Mouse (Mus musculus): ENCODE results near the gene Ilf3. TPM values are rescaled to one million over a fixed set of nuclear protein-coding genes. Genes with fewer than 3 reads are reported as not detected.

Gene Ilf3
- total RNA-seq, 1 experiment from 2014 or later, result 69.5 TPM

GRCm38 (mm10) chr9:21403745-21404144, 36.1 kb downstream of the Ilf3 start:
- DNase-seq, result no peak

- no peak for DNase-seq
These were observed 37.9 kb downstream of the Ilf3 start for GRCm38 (mm10) chr9:21405525-21405924.

GRCm38 (mm10) chr9:21407951-21408350, 40.3 kb downstream of the Ilf3 start:
- DNase-seq, result peak; percentile 45

- DNase-seq, result no peak
These were observed 41.0 kb downstream of the Ilf3 start for GRCm38 (mm10) chr9:21408624-21409023.

DNA sequence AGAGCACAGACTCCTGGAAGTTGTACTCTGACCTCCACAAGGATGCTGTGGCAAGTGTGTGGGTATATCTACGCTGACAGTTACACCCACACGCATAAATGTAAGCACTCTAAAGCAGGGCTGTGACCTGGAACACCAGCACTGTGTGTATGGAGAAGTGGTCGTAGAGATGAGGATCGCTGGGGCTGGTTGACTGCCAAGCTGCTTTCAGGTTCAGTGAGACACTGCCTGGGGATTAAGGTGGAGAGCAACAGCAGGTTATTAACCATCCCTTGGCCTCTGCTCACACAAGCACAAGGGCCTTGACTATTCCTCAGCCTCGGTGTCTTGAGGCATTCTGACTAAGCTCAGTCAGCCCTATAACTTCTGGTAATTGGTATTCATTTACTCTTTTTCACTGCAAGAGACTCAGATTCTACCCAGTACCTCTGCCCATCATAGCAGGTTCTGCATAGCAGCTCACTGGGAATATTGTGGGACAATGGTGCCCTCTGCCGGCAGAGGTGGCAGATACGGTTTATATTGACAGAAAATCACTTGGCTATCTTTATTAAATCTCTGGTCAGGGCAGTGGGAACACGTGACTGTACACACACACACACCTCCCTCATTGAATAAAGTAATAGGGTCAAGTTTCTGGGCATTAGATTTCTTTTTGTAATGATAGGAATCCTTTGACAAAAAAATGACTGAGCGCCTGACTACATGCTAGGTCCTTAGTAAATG, 42.1 kb downstream of the Ilf3 start:
- peak; percentile 86 for DNase-seq

DNA sequence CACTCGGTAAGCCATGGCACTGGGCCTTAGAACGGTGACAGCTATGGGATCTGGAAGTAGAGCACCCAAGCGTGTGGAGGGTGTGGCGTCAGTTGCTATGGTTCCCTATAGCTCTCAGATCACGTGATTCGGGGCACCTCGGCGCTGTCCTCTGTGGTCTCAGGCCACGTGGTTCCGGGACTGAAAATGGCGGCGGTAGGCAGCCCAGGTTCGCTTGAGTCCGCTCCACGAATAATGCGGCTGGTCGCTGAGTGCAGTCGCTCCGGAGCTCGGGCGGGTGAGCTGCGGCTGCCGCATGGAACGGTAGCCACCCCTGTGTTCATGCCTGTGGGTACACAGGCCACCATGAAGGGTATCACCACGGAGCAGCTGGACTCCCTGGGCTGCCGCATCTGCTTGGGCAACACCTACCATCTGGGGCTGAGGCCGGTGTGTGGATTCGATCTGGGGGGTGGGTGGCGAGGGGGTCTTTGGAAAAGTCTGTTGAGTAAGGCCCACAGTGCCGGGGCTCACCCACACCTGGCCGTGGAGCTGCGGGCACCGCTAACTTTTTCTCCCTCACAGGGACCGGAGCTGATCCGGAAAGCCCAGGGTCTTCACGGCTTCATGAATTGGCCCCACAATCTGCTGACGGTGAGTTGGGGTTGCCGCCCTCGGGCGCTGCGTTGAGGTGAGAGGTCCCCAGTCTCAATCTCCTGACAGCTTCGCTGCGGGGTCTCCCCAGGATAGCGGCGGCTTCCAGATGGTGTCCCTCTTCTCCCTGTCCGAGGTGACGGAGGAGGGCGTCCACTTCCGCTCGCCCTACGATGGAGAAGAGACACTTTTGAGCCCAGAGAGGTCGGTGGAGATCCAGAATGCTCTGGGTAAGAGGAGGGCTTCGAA, 44.2 kb downstream of the Ilf3 start, which contains the start of gene Qtrt1:
Gene Qtrt1 (plus strand): TSS at position 169 of the 882 bp plus-strand sequence.
- DNase-seq, result peak; percentile 78

- DNase-seq, result no peak
These were observed 50.2 kb downstream of the Ilf3 start for GRCm38 (mm10) chr9:21417866-21418265.

GRCm38 (mm10) chr9:21419646-21420045, 52.0 kb downstream of the Ilf3 start:
- DNase-seq, result no peak

DNA sequence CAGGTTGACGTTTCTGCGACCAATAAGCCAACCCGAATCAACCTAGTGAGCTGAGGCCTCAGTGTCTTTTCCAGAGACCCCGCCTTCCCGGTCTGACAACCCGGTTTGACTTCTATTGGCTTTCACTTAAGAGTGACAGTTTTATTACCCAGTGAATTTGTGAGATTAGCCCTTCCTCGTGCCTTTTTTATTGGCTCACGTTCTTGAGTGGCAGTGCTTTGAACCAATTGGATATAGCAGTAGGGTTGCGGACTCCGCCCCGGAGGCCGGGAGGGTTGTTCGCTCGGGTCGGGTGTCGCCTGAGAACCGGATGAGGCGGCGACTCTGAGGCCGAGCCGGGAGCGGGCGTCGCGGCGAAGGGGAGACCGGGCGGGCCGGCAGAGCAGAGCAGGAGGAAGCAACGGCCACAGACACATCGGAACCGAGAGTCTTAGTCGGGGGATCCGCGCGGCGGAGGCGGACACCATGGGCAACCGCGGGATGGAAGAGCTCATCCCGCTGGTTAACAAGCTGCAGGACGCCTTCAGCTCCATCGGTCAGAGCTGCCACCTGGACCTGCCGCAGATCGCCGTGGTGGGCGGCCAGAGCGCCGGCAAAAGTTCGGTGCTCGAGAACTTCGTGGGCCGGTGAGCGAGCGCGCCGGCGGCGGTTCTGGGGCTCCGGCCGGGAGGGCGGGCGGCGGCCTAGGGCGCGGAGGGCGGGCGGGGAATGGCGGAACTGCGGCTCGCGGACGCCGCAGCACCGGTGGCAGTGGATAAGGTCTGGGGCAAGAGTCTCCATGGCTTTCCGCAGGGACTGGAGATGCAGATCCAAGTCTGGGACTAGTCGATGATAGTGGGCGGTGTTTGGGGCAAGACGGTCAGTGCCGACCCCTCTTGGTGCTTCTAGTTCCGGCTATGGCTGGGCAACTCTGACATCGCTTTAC, 57.2 kb downstream of the Ilf3 start, which contains the start of gene Dnm2:
Gene Dnm2 (plus strand): TSS at position 278 of the 925 bp plus-strand sequence.
- peak; percentile 93 for DNase-seq

GRCm38 (mm10) chr9:21425556-21425945, 57.9 kb downstream of the Ilf3 start:
- no peak for DNase-seq

- no peak for DNase-seq
These were observed 58.3 kb downstream of the Ilf3 start for GRCm38 (mm10) chr9:21426013-21426412.

- DNase-seq, result no peak
These were observed 58.9 kb downstream of the Ilf3 start for GRCm38 (mm10) chr9:21426525-21426924.

DNA sequence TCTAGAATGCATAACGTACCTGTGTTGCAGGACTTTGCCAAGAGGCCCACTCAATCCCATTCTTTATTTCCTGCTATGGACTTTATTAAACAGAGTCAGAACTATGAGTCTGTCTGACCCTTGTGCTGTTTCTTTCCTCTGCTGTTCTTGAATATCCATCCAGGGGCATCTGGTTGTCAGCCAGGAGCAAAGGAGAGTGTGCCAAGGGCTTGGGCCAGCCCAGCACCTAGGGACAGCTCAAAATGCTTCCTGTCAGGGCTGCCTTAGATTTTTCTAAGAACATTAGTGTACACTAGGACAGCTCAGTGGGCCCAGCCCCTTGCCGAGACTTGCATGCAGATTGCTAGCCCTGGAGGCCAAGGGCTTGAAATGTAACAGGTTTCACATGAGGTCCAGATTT, 60.1 kb downstream of the Ilf3 start:
- peak; percentile 58 for DNase-seq

DNA sequence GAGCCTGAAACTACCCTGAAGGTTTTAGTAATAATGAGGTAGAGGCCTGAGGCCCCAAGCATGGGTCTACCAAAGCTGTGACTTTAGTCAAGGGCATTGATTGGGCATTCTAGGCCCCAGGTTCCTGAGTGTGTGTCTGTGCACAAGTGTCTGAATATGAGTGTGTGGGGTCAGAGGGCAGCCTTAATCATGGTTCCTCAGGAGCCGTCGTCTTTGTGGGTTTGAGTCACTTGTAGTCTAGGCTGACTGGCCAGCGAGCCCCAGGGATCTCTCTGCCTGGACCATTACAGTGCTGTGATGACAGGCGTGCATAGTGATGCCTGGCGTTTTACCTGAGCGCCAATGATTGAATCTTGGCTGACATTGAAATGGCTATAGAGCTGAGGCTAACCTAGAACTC, 60.5 kb downstream of the Ilf3 start:
- DNase-seq, result no peak

GRCm38 (mm10) chr9:21430724-21431123, 63.1 kb downstream of the Ilf3 start:
- no peak for DNase-seq

GRCm38 (mm10) chr9:21432066-21432465, 64.4 kb downstream of the Ilf3 start:
- DNase-seq, result no peak

- DNase-seq, result no peak
These were observed 66.1 kb downstream of the Ilf3 start for GRCm38 (mm10) chr9:21433766-21434165.

DNA sequence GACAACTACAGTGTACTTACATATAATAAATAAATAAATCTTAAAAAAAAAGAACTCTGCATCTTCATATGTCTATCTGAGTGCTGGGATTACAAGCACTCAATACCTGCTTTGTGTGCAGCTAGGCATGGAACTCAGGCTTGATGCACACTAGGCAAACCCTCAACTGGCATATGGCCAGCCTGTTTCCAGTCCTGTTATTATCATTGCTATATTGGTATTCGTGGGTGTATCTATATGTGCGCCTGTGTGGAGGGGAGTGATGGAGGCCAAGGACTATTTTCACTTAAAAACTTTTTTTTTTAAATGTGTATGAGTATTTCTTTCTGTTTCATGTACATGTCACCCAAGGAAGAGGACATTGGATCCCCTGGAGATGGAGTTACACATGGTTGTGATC, 66.7 kb downstream of the Ilf3 start:
- DNase-seq, result no peak

DNA sequence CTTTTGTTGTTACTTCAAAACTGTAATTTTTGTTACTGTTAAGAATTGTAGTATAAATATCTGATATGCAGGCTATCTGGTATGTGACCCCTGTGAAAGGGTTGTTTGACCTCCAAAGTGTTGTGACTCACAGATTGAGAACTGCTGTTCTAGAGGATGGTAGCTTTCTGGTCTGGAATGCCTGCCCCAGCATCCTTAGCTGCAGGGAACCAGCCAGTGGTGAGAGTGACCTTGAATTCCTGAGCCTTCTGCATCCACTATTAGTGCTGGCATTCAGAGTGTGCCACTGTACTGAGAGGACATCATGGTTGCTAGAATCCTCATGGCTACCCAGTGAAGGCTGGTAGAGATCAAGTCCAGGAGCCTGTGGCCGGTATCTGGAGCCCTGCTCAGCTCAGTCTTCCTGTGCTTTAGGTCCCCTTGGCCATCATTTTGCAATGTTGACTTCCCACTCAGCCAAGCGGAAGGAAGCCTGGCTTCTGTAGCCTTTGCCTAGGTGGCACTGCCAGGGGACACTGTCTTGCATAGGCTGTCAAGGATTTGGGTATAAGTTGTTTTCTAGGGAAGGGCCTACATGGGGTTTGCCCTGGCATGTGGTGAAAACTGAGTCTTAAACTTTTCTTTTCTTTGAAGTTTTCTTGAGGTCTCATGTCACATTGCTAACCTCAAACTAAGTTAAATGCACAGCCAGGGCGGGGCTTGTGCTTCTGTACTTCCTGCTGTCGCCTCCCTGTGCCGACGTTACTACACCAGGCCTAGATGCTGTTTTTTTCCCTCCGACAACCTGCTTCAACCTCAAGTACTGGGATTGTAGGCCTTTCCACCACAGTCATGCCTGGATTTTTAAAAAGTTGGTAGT, 68.3 kb downstream of the Ilf3 start:
- no peak for DNase-seq

GRCm38 (mm10) chr9:21437577-21437976, 69.9 kb downstream of the Ilf3 start:
- DNase-seq, result no peak

DNA sequence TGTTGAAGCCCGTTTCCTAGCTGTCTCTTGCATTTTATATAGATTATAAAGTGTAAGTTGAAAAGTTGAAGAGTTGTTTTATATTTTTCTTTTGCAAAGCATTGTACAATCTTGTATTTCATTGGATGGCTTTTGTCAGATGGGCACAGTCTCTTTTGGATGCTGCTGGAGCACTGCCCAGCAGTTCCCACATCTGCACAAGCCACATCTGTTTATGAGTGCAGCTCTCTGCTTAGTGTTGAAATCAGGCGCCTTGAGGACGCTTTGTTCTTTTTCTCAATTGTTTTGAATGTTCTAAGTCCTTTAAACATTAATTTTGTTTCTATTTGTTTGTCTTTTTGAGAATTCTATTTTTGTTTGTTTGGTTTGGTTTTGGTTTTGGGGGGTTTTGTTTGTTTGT, 70.5 kb downstream of the Ilf3 start:
- DNase-seq, result no peak

Data from adrenal gland, postnatal 25 days (tissue).